Mouse (Mus musculus): Measurements from ENCODE around the gene Cdkl4. TPM values are rescaled to one million over a fixed set of nuclear protein-coding genes. Genes with fewer than 3 reads are reported as not detected.

Cdkl4 gene
- polyA plus RNA-seq, 1 experiment from 2014 or later = 3.9 TPM

DNA sequence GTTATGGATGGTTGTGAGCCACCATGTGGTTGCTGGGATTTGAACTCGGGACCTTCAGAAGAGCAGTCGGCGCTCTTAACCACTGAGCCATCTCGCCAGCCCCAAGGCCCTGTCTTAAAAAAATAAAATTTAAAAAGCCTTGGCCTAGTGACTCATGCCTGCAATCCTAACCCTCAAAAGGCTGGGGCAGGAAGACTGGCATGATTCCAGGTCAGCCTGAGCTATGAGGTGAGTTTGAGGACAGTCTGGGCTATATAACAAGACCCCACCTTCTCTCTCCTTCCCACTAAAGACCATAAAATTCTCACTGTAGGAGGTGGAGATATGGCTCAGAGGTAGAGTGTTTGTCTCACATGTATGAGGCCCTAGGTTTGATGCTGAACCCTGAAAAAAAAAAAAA, 85.3 kb downstream of the Cdkl4 start:
- Histone ChIP-seq H3K27ac (no peak overlapping the region), H3K4me2 (replicated peaks) (no peak overlapping the region), H3K9me3 (replicated peaks) (no peaks in the 10 kb centered on the region), H3K4me3 (no peak overlapping the region), H3K4me1 (no peaks in the 10 kb centered on the region), H3K9ac (no peak overlapping the region), H3K27me3 (no peaks in the 10 kb centered on the region), H3K36me3 (no peaks in the 10 kb centered on the region)
- no peak for ATAC-seq (ENCODE audit: low FRiP score)
- 93% methylated on average over 4 of the region's 4 CpGs for WGBS

DNA sequence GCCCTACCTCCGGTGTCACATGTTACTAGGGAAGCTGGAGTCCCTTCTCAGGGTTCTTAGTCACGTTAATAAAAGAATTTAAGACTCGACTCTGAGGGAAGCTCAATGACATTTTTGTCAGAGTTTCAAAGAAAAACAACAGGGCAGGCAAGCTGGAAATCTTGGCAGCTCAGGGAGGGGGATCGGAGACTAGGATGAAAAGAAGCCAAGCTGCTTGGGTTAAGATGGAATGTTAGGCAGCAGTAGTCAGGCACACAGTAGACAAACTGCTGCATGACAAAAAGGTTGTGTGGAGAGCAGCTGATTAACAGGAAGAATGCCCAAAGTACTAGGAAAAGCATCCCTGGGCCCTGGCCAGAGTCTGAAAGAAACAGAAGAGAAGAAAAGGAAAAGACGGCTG, 87.4 kb downstream of the Cdkl4 start:
- WGBS = 71% methylated on average over 5 of the region's 5 CpGs
- no peak for ATAC-seq (ENCODE audit: low FRiP score)
- H3K36me3 ChIP-seq = no peaks in the 10 kb centered on the region
- no peaks in the 10 kb centered on the region for H3K9me3 ChIP-seq (replicated peaks)
- no peak overlapping the region for H3K27ac ChIP-seq
- H3K4me2 ChIP-seq (replicated peaks) = no peak overlapping the region
- H3K4me3 ChIP-seq = no peak overlapping the region
- no peaks in the 10 kb centered on the region for H3K27me3 ChIP-seq
- H3K4me1 ChIP-seq = no peaks in the 10 kb centered on the region
- no peak overlapping the region for H3K9ac ChIP-seq

- WGBS = 74% methylated on average over 3 of the region's 3 CpGs
- H3K4me2 ChIP-seq (replicated peaks) = no peak overlapping the region
- H3K4me1 ChIP-seq = no peaks in the 10 kb centered on the region
Measured at GRCm38 (mm10) chr17:80488918-80489317, 88.7 kb downstream of the Cdkl4 start.

GRCm38 (mm10) chr17:80485160-80485559, 92.5 kb downstream of the Cdkl4 start:
- no peak for ATAC-seq (ENCODE audit: low FRiP score)

More at GRCm38 (mm10) chr17:80488918-80489317, 88.7 kb downstream of the Cdkl4 start:
- Histone ChIP-seq H3K36me3 (no peaks in the 10 kb centered on the region), H3K27me3 (no peaks in the 10 kb centered on the region), H3K4me3 (no peak overlapping the region), H3K9me3 (replicated peaks) (no peaks in the 10 kb centered on the region), H3K9ac (no peak overlapping the region), H3K27ac (no peak overlapping the region)
- no peak for ATAC-seq (ENCODE audit: low FRiP score)

GRCm38 (mm10) chr17:80480855-80481224, 96.8 kb downstream of the Cdkl4 start:
- H3K27me3 ChIP-seq = no peaks in the 10 kb centered on the region
- H3K4me3 ChIP-seq = peak overlapping the region; percentile 96
- no peaks in the 10 kb centered on the region for H3K9me3 ChIP-seq (replicated peaks)
- no peak for ATAC-seq (ENCODE audit: low FRiP score)
- H3K4me2 ChIP-seq (replicated peaks) = peak overlapping the region; percentile 65
- WGBS = 43% methylated on average over 7 of the region's 7 CpGs
- H3K36me3 ChIP-seq = 0 out of 2 replicates have a peak, but pooled peaks cover 8% of the 10 kb centered on the region
- peaks cover 25% of the 10 kb centered on the region for H3K4me1 ChIP-seq
- H3K9ac ChIP-seq = 0 out of 2 replicates have a peak overlapping the region, but pooled peaks have one; percentile 5
- peak overlapping the region; percentile 94 for H3K27ac ChIP-seq

More at GRCm38 (mm10) chr17:80485160-80485559, 92.5 kb downstream of the Cdkl4 start:
- WGBS = 95% methylated on average over 5 of the region's 5 CpGs
- no peak overlapping the region for H3K4me3 ChIP-seq
- no peak overlapping the region for H3K4me2 ChIP-seq (replicated peaks)
- no peak overlapping the region for H3K9ac ChIP-seq
- H3K4me1 ChIP-seq = peaks cover 12% of the 10 kb centered on the region
- no peak overlapping the region for H3K27ac ChIP-seq
- no peaks in the 10 kb centered on the region for H3K9me3 ChIP-seq (replicated peaks)
- no peaks in the 10 kb centered on the region for H3K36me3 ChIP-seq
- H3K27me3 ChIP-seq = no peaks in the 10 kb centered on the region

GRCm38 (mm10) chr17:80480031-80480854, 97.4 kb downstream of the Cdkl4 start, which contains the start of gene Sos1:
TSS of gene Sos1 (minus strand) at chr17:80480453.
- ATAC-seq (ENCODE audit: low FRiP score) = peak; percentile 89
- peaks cover 25% of the 10 kb centered on the region for H3K4me1 ChIP-seq
- H3K9me3 ChIP-seq (replicated peaks) = no peaks in the 10 kb centered on the region
- H3K4me2 ChIP-seq (replicated peaks) = peak within 1 kb of the TSS; percentile 65
- H3K27ac ChIP-seq = peak within 1 kb of the TSS; percentile 94
- no peaks in the 10 kb centered on the region for H3K27me3 ChIP-seq
- H3K4me3 ChIP-seq = peak within 1 kb of the TSS; percentile 96
- WGBS = 1% methylated on average over 66 of the region's 90 CpGs
- H3K36me3 ChIP-seq = 0 out of 2 replicates have a peak, but pooled peaks cover 8% of the 10 kb centered on the region
- H3K9ac ChIP-seq = peak within 1 kb of the TSS; percentile 97

GRCm38 (mm10) chr17:80479295-80480030, 98.2 kb downstream of the Cdkl4 start:
- 1% methylated on average over 58 of the region's 71 CpGs for WGBS
- H3K36me3 ChIP-seq = 0 out of 2 replicates have a peak, but pooled peaks cover 8% of the 10 kb centered on the region

GRCm38 (mm10) chr17:80477679-80478078, 99.9 kb downstream of the Cdkl4 start:
- no peak overlapping the region for H3K9ac ChIP-seq
- no peak overlapping the region for H3K27ac ChIP-seq
- no peaks in the 10 kb centered on the region for H3K27me3 ChIP-seq
- no peaks in the 10 kb centered on the region for H3K9me3 ChIP-seq (replicated peaks)
- 91% methylated on average over 2 of the region's 2 CpGs for WGBS
- H3K4me3 ChIP-seq = no peak overlapping the region
- H3K36me3 ChIP-seq = 0 out of 2 replicates have a peak, but pooled peaks cover 8% of the 10 kb centered on the region
- ATAC-seq (ENCODE audit: low FRiP score) = no peak
- no peak overlapping the region for H3K4me2 ChIP-seq (replicated peaks)
- H3K4me1 ChIP-seq = peaks cover 20% of the 10 kb centered on the region

More at GRCm38 (mm10) chr17:80479295-80480030, 98.2 kb downstream of the Cdkl4 start:
- ATAC-seq (ENCODE audit: low FRiP score) = peak; percentile 52
- Histone ChIP-seq H3K9ac (peak overlapping the region; percentile 97), H3K27ac (peak overlapping the region; percentile 94), H3K4me3 (peak overlapping the region; percentile 96), H3K27me3 (no peaks in the 10 kb centered on the region), H3K4me1 (peaks cover 25% of the 10 kb centered on the region), H3K4me2 (replicated peaks) (peak overlapping the region; percentile 65), H3K9me3 (replicated peaks) (no peaks in the 10 kb centered on the region)

DNA sequence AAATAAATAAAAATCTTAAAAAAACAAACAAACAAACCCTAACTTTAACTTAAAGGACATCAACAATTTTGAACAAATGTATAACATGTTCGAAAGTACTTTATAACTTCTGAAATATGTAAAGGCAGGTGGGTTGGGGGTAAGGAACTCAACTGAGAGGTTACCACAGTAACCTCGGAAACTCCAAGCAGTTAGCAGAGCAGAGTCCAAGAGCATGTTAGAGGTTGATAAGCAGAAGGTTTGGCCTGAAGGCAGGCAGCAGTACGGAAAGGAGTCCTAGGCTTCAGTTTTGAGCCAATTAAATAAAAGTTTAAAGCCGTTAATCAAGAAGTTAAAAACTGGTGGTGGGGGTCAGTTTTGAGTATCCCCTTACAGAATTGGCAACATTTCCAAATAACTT, 101.1 kb downstream of the Cdkl4 start:
- no peak for ATAC-seq (ENCODE audit: low FRiP score)
- 89% methylated on average over 4 of the region's 4 CpGs for WGBS

More for the DNA sequence above, 101.1 kb downstream of the Cdkl4 start:
- H3K27ac ChIP-seq = no peak overlapping the region
- no peak overlapping the region for H3K4me2 ChIP-seq (replicated peaks)
- no peaks in the 10 kb centered on the region for H3K9me3 ChIP-seq (replicated peaks)
- H3K4me3 ChIP-seq = no peak overlapping the region
- H3K9ac ChIP-seq = no peak overlapping the region
- 0 out of 2 replicates have a peak, but pooled peaks cover 8% of the 10 kb centered on the region for H3K36me3 ChIP-seq
- H3K27me3 ChIP-seq = no peaks in the 10 kb centered on the region
- H3K4me1 ChIP-seq = peaks cover 21% of the 10 kb centered on the region

Other genes with a start within 250 kb of the Cdkl4 start
- 1.7 and 2.1 TPM in 2 replicates for gene Gm10190, start 204.3 kb downstream of the Cdkl4 start, polyA plus RNA-seq (2016; fragmentation: Nextera tagmentation; extraction: Ambion mirVana)
- 9.7 and 10.2 TPM in 2 replicates for gene Sos1, start 97.4 kb downstream of the Cdkl4 start, polyA plus RNA-seq (2016; fragmentation: Nextera tagmentation; extraction: Ambion mirVana)
- gene Map4k3, start 150.7 kb upstream of the Cdkl4 start, polyA plus RNA-seq (2016; fragmentation: Nextera tagmentation; extraction: Ambion mirVana) = 36.4 and 36.8 TPM in 2 replicates

Measured in hindbrain, embryonic 12.5 days (tissue).